Mouse (Mus musculus): ENCODE measurements around the gene Cyp51. TPM values are rescaled to one million over a fixed set of nuclear protein-coding genes. Genes with fewer than 3 reads are reported as not detected.
"Not testable (repeated sequence)": the region's sequence is repeated elsewhere in the genome, so short reads cannot be mapped to it uniquely, and the experiment has no call there.

Cyp51 gene
- 86.4 and 105 TPM in 2 replicates for polyA plus RNA-seq (2016; fragmentation: Nextera tagmentation; extraction: Ambion mirVana)

DNA sequence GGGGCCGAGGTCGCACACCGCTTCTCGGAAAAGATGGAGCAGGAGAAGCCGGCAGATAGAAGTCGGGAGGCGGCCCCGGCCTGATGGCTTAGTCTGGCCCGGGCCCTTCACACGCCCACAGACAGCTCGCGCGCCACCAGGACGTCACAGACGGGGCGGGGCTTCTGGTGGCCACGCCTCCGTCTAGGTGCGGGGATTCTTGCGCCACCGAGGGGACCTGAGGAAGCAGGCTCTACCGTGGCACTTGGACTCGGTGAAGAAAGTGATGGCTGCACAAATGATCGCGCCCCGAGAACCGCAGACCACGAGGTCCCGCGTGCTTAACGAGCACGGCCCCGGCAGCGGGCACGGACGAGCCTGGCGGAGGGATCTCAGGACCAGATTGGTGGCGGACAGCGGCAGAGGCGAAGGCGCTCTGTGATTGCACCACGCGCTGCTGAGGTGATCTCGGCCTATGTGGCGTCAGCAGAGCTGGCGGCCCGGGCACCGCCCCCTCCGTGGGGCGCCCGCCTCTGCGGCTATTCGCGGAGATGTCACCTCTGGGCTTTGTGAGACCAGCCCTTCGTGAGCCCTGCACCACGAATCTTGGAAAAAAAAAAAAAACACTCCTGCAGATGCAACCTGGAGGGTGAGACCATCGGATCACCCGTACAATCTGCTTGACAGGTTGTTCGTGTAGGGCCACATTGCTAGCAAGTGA is at the start of gene Cyp51:
Gene Cyp51 (minus strand): TSS at position 406 of the 700 bp plus-strand sequence.
- peak within 1 kb of the TSS; percentile 71 for H3K4me2 ChIP-seq (replicated peaks)
- H3K36me3 ChIP-seq = peaks cover 27% of the 10 kb centered on the region
- peak within 1 kb of the TSS; percentile 88 for H3K9ac ChIP-seq
- peaks cover 7% of the 10 kb centered on the region for H3K4me1 ChIP-seq
- peak within 1 kb of the TSS; percentile 96 for H3K27ac ChIP-seq
- no peaks in the 10 kb centered on the region for H3K27me3 ChIP-seq
- H3K4me3 ChIP-seq = peak within 1 kb of the TSS; percentile 91
- no peaks in the 10 kb centered on the region for H3K9me3 ChIP-seq
- under 1% methylated on average over 59 of the region's 59 CpGs for WGBS
- ATAC-seq (ENCODE audit: insufficient number of reproducible peaks, insufficient read depth, low FRiP score, low TSS enrichment) = peak; percentile 97

DNA sequence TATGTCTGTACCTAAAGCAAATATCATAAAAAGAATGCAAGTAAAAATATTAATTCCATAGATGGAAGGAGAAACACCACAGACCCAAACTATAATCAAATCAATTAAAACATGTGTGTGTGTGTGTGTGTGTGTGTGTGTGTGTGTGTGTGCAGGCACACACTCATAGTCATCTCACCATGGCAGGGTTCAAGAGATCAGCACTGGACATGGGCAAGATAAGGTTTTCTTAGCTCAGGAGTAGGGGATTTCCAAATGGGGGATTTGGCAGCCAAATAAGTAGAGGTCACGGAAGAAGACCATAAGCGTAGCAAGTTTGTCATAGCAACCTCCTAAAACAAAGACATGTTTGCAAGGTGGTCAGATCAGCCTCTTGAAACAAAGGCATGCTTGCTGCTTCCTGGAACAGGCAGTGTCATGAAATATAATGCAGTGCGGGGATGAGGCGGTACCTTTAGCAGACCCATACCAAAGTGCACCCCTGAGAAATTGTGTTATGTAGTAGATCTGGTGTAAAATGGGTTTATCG is 8.1 kb upstream of the Cyp51 start:
- Histone ChIP-seq H3K4me2 (replicated peaks) (no peak overlapping the region), H3K36me3 (no peaks in the 10 kb centered on the region), H3K9ac (no peak overlapping the region), H3K4me1 (no peaks in the 10 kb centered on the region), H3K4me3 (no peak overlapping the region), H3K9me3 (no peaks in the 10 kb centered on the region), H3K27me3 (no peaks in the 10 kb centered on the region), H3K27ac (no peak overlapping the region)
- no peak for ATAC-seq (ENCODE audit: insufficient number of reproducible peaks, insufficient read depth, low FRiP score, low TSS enrichment)
- WGBS = 96% methylated on average over 5 of the region's 5 CpGs

DNA sequence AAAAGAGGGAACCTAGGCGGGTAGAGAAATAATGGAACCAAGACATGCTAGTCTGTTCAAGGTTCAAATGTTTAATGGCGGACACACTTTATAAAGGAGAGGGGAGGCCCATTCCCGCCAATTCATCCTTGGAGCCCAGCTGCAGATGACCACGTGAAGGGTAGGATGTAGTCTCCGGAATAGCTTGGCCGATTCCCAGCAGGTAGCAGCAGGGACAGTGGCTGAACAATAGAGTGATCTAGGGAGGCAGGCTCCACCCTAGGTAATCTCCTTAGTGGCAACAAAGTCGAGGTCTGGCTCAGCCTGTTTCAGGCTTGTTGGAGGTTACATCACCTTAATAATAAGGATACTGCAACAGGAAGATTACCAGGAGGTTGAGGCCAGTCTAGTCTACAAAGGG is 2.5 kb upstream of the Cyp51 start:
- H3K4me1 ChIP-seq; H3K27me3 ChIP-seq; ATAC-seq (ENCODE audit: insufficient number of reproducible peaks, insufficient read depth, low FRiP score, low TSS enrichment); H3K36me3 ChIP-seq; H3K4me3 ChIP-seq; H3K27ac ChIP-seq; H3K4me2 ChIP-seq (replicated peaks); H3K9me3 ChIP-seq; H3K9ac ChIP-seq: not testable (repeated sequence)
- WGBS = 53% methylated on average over 7 of the region's 7 CpGs

DNA sequence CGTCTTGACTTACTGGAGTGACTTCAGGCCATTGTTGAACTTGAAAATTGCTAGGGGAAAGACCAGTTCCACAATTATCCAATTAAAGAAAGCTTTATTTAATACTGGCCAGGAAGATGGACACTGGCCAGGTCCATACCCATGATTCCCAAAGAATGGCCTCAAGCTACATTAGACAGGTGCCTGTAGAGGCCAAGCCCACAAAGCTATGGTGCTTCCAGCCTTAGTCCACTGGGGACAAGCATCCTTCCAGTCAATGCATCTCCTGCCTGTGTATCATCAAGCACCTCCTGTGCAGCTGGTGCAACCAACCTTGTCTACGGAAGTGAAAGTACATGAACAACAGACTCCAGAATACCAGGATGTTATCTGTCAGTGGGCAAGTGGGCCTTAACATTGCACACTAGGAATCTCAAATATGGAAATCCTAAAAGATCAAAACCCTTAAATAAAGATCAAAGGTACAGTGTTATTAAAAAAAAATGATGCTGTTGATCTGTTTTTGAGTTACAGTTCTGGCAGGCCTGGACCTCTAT is 1.2 kb upstream of the Cyp51 start:
- no peak for ATAC-seq (ENCODE audit: insufficient number of reproducible peaks, insufficient read depth, low FRiP score, low TSS enrichment)
- H3K4me2 ChIP-seq (replicated peaks) = no peak overlapping the region
- H3K27me3 ChIP-seq = no peaks in the 10 kb centered on the region
- H3K4me3 ChIP-seq = no peak overlapping the region
- WGBS = 91% methylated on average over 2 of the region's 2 CpGs
- H3K9me3 ChIP-seq = no peaks in the 10 kb centered on the region
- no peak overlapping the region for H3K27ac ChIP-seq
- peaks cover 7% of the 10 kb centered on the region for H3K4me1 ChIP-seq
- H3K36me3 ChIP-seq = peaks cover 17% of the 10 kb centered on the region
- no peak overlapping the region for H3K9ac ChIP-seq

DNA sequence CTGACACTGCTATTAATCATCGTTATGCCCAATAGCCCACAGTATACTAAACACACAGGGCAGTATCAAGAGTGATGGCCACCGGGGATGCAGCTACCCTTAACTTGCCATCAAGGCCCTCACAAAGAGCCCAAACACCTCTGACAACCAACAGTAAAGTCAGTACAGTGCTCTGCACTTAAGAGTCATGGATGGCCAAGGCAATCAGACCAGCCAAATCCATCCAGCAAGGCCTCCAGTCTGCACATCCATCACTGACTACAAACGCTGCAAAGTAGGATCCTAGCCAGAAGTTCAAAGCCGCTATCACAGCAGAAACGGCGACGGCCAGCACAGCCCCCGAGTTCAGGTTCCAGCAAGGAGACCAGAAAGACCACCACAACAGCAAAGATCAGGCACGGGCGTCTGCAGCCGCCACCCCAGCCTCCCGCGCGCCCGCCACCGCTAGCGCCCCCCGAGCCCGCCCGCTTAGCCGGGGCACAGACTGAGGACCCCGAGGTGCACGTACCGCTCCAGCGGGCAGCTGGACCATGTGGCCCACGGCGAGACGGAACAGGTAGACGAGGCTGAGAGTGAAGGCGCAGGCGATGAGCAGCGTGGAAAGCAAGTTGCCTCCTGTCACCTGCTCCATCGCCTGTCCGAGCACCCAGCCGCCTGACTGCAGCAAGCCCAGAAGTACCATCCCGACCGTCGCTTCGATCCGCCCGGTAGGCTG is 763 bp downstream of the Cyp51 start:
- Histone ChIP-seq H3K36me3 (peaks cover 34% of the 10 kb centered on the region), H3K4me1 (peaks cover 7% of the 10 kb centered on the region), H3K27me3 (no peaks in the 10 kb centered on the region), H3K9me3 (no peaks in the 10 kb centered on the region), H3K4me2 (replicated peaks) (peak overlapping the region; percentile 71), H3K4me3 (peak overlapping the region; percentile 91), H3K9ac (peak overlapping the region; percentile 88), H3K27ac (peak overlapping the region; percentile 96)
- WGBS = 2% methylated on average over 41 of the region's 41 CpGs
- peak; percentile 75 for ATAC-seq (ENCODE audit: insufficient number of reproducible peaks, insufficient read depth, low FRiP score, low TSS enrichment)

DNA sequence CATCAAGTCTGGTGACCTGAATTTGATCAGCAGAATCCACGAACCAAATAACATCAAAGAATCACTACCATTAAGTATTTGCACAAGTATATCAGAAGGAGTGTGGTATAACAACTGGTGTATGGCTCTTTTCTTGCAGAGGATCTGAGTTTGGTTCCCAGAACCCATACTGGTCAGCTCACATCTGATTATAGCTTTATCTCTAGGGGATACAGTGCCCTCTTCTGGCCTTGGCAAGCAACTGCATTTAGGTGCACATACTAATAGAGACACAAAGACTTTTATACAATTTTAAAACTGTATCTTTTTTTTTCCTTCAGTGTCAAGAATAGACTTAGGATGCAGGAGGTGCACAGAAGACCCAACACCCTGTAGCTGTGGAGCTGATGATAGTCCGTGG is 2.8 kb downstream of the Cyp51 start:
- no peak overlapping the region for H3K4me2 ChIP-seq (replicated peaks)
- H3K27me3 ChIP-seq = no peaks in the 10 kb centered on the region
- no peak for ATAC-seq (ENCODE audit: insufficient number of reproducible peaks, insufficient read depth, low FRiP score, low TSS enrichment)
- H3K27ac ChIP-seq = no peak overlapping the region
- peaks cover 39% of the 10 kb centered on the region for H3K36me3 ChIP-seq
- WGBS = 93% methylated on average over 2 of the region's 2 CpGs
- peaks cover 7% of the 10 kb centered on the region for H3K4me1 ChIP-seq
- H3K9ac ChIP-seq = no peak overlapping the region
- H3K4me3 ChIP-seq = no peak overlapping the region
- H3K9me3 ChIP-seq = no peaks in the 10 kb centered on the region

DNA sequence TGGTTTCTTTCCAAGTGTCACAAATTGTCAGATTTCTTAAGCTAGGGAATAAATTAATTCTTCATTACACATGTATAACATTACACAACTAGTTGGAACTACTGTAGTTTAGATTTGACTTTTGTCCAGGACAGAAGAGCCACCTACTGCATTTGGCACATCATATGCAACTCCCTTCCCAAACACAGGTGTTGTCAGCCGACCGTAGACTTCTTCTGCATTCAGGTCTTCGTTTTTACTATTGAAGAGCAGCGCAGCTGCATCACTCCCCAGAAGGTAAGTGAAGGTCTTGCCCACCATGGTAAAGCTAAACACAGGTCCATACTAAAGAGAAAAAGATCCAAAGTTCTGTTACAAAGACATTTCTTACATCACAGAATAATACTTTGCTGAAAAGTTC is 3.5 kb downstream of the Cyp51 start:
- Histone ChIP-seq H3K4me1 (peaks cover 7% of the 10 kb centered on the region), H3K27me3 (no peaks in the 10 kb centered on the region), H3K27ac (no peak overlapping the region), H3K9me3 (no peaks in the 10 kb centered on the region), H3K4me2 (replicated peaks) (no peak overlapping the region), H3K36me3 (peaks cover 39% of the 10 kb centered on the region), H3K9ac (no peak overlapping the region), H3K4me3 (no peak overlapping the region)
- WGBS = 95% methylated on average over 4 of the region's 4 CpGs
- ATAC-seq (ENCODE audit: insufficient number of reproducible peaks, insufficient read depth, low FRiP score, low TSS enrichment) = no peak

DNA sequence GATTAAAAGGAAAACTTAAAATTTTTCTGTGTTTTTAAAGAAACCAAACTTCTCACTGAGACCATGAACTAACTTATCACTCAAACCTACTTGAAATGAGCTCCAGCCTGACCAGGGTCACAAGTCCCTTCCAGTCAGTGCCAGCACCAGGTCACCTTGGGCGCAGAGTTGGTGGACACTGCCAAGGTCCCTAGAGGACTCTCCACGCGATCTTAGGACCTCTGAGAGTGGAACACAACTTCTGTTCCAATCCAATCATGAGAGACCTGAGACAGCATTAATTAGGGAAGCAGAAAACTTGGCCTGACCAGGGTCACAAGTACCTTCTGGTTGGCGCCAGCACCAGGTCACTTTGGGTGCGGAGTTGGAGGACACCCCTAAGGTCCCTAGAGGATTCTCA is 10.1 kb downstream of the Cyp51 start:
- H3K9me3 ChIP-seq = no peaks in the 10 kb centered on the region

DNA sequence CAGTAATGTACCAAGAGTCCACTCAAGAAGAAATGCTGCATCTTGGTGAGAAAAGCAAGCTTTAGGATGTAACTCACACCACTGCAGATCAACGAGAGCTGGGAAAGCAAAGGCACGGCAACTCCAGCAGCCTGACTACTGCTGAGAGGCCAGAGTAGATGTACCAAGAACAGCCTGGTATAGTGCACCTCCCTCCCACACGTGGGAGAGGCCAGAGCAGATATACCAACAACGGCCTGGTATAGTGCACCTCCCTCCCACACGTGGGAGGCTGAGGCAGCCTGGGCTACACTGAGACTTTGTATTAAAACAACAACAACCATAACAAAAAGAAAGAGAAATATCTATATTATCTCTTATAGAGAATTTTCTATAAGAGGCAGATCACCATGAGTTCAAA is 16.4 kb downstream of the Cyp51 start:
- Histone ChIP-seq H3K9me3 (no peaks in the 10 kb centered on the region), H3K4me3 (no peak overlapping the region), H3K4me1 (no peaks in the 10 kb centered on the region), H3K4me2 (replicated peaks) (no peak overlapping the region), H3K27ac (no peak overlapping the region), H3K27me3 (no peaks in the 10 kb centered on the region), H3K9ac (no peak overlapping the region), H3K36me3 (peaks cover 85% of the 10 kb centered on the region)
- ATAC-seq (ENCODE audit: insufficient number of reproducible peaks, insufficient read depth, low FRiP score, low TSS enrichment) = no peak
- WGBS = 89% methylated on average over 5 of the region's 5 CpGs

More for the DNA sequence above, 10.1 kb downstream of the Cyp51 start:
- Histone ChIP-seq H3K4me3 (no peak overlapping the region), H3K27me3 (no peaks in the 10 kb centered on the region), H3K9ac (no peak overlapping the region), H3K4me2 (replicated peaks) (no peak overlapping the region), H3K27ac (no peak overlapping the region), H3K36me3 (peaks cover 65% of the 10 kb centered on the region), H3K4me1 (no peaks in the 10 kb centered on the region)
- no peak for ATAC-seq (ENCODE audit: insufficient number of reproducible peaks, insufficient read depth, low FRiP score, low TSS enrichment)
- 95% methylated on average over 5 of the region's 5 CpGs for WGBS

DNA sequence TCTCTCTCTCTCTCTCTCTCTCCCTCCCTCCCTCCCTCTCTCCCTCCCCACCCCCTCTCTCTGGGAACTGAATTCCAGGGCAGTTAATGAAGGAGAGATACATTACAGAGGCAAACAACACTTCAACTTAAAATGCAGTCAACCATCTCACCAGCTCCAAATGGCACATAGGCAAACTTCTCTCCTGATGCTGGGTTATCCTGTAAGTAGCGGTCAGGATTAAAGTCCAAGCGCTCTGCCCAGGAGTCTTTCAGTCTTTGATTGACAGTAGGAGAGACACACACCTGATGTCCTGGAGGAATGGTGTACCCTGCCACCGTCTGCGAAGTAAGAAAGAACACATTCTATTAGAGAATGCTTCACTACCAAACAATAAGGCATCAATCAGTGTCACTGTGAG is 18.2 kb downstream of the Cyp51 start:
- ATAC-seq (ENCODE audit: insufficient number of reproducible peaks, insufficient read depth, low FRiP score, low TSS enrichment) = no peak
- 92% methylated on average over 4 of the region's 4 CpGs for WGBS

DNA sequence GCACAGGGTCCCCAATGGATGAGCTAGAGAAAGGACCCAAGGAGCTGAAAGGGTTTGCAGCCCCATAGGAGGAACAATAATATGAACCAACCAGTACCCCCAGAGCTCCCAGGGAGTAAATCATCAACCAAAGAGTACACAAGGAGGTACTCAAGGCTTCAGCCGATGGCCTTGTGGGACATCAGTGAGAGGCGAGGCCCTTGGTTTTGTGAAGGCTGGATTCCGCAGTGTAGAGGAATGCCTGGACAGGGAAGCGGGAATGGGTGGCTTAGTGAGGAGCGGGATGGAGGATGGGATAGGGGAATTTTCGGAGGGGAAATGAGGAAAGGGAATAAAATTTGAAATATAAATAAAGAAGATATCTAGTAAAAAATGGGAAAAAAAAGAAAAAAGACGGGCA is 19.6 kb downstream of the Cyp51 start:
- no peak overlapping the region for H3K4me3 ChIP-seq
- no peak for ATAC-seq (ENCODE audit: insufficient number of reproducible peaks, insufficient read depth, low FRiP score, low TSS enrichment)
- H3K36me3 ChIP-seq = peaks cover 84% of the 10 kb centered on the region
- no peak overlapping the region for H3K4me2 ChIP-seq (replicated peaks)
- no peaks in the 10 kb centered on the region for H3K9me3 ChIP-seq
- no peak overlapping the region for H3K9ac ChIP-seq
- no peaks in the 10 kb centered on the region for H3K4me1 ChIP-seq
- WGBS = 93% methylated on average over 7 of the region's 7 CpGs
- no peaks in the 10 kb centered on the region for H3K27me3 ChIP-seq
- H3K27ac ChIP-seq = no peak overlapping the region

More for the DNA sequence above, 18.2 kb downstream of the Cyp51 start:
- no peak overlapping the region for H3K4me3 ChIP-seq
- H3K9me3 ChIP-seq = no peaks in the 10 kb centered on the region
- no peaks in the 10 kb centered on the region for H3K4me1 ChIP-seq
- H3K27me3 ChIP-seq = no peaks in the 10 kb centered on the region
- H3K4me2 ChIP-seq (replicated peaks) = no peak overlapping the region
- no peak overlapping the region for H3K9ac ChIP-seq
- no peak overlapping the region for H3K27ac ChIP-seq
- H3K36me3 ChIP-seq = peaks cover 87% of the 10 kb centered on the region

DNA sequence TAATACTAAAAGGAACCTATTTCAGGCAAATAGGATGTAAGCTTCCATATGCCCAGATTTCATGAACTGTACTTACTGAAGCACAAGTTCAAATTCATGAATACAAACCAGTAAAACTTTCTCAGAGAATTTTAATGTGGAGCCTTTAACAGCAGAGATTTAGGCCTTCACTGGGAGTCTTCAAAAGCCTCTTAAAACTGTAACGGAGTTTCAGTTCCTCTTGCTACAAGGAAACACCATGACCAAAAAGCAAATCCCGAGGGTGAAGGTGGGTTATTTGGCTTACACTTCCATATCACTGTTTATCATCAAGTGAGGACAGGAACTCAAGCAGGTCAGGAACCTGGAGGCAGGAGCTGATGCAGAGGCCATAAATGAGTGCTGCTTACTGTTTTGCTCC is 23.0 kb downstream of the Cyp51 start:
- H3K9me3 ChIP-seq = no peaks in the 10 kb centered on the region
- no peak overlapping the region for H3K9ac ChIP-seq
- no peak for ATAC-seq (ENCODE audit: insufficient number of reproducible peaks, insufficient read depth, low FRiP score, low TSS enrichment)
- no peaks in the 10 kb centered on the region for H3K27me3 ChIP-seq
- peaks cover 78% of the 10 kb centered on the region for H3K36me3 ChIP-seq
- H3K4me3 ChIP-seq = no peak overlapping the region
- no peak overlapping the region for H3K4me2 ChIP-seq (replicated peaks)
- 87% methylated on average over 2 of the region's 2 CpGs for WGBS
- H3K27ac ChIP-seq = no peak overlapping the region
- no peaks in the 10 kb centered on the region for H3K4me1 ChIP-seq

All from embryonic facial prominence, embryonic 12.5 days (tissue).